Mouse (Mus musculus): Measurements from ENCODE around the gene Eef2kmt. TPM values are rescaled to one million over a fixed set of nuclear protein-coding genes. Genes with fewer than 3 reads are reported as not detected.

The Eef2kmt gene
- polyA plus RNA-seq (2014; fragmentation: Nextera tagmentation; extraction: Ambion mirVana) = 13.0 and 14.5 TPM in 2 replicates

GRCm38 (mm10) chr16:5255779-5256496 lies at the start of gene Eef2kmt:
Gene Eef2kmt, minus strand, starts transcription at chr16:5255983.
- WGBS = 2% methylated on average over 48 of the region's 57 CpGs
- no peaks in the 10 kb centered on the region for H3K9me3 ChIP-seq (ENCODE audit: control insufficient read depth, low read length)
- H3K4me2 ChIP-seq (replicated peaks; ENCODE audit: low read depth, low read length) = peak within 1 kb of the TSS; percentile 71
- ATAC-seq (ENCODE audit: low FRiP score) = peak; percentile 96
- H3K9ac ChIP-seq (ENCODE audit: low read depth, low read length) = peak within 1 kb of the TSS; percentile 61
- 0 out of 2 replicates have a peak, but pooled peaks cover 3% of the 10 kb centered on the region for H3K4me1 ChIP-seq (replicated peaks; ENCODE audit: control insufficient read depth, insufficient read depth, low read length)
- peak; percentile 99 for DNase-seq (ENCODE audit: low spot score)
- H3K36me3 ChIP-seq (ENCODE audit: control insufficient read depth, insufficient read depth, low read length) = no peaks in the 10 kb centered on the region
- H3K27me3 ChIP-seq (ENCODE audit: control insufficient read depth, insufficient read depth, low read length) = no peaks in the 10 kb centered on the region
- H3K27ac ChIP-seq (ENCODE audit: low read depth, low read length) = peak within 1 kb of the TSS; percentile 25; the same call in 1 of the 2 replicates
- peak within 1 kb of the TSS; percentile 51 for H3K4me3 ChIP-seq (ENCODE audit: low read depth, low read length)

GRCm38 (mm10) chr16:5295238-5295637 lies 39.5 kb upstream of the Eef2kmt start:
- WGBS = 83% methylated on average over 5 of the region's 5 CpGs

GRCm38 (mm10) chr16:5285376-5285775 lies 29.6 kb upstream of the Eef2kmt start:
- no peak overlapping the region for H3K9ac ChIP-seq (ENCODE audit: low read depth, low read length)
- ATAC-seq (ENCODE audit: low FRiP score) (no peak), DNase-seq (ENCODE audit: low spot score) (no peak)
- no peaks in the 10 kb centered on the region for H3K9me3 ChIP-seq (ENCODE audit: control insufficient read depth, low read length)
- H3K4me1 ChIP-seq (replicated peaks; ENCODE audit: control insufficient read depth, insufficient read depth, low read length) = no peaks in the 10 kb centered on the region
- no peak overlapping the region for H3K27ac ChIP-seq (ENCODE audit: low read depth, low read length)
- no peaks in the 10 kb centered on the region for H3K27me3 ChIP-seq (ENCODE audit: control insufficient read depth, insufficient read depth, low read length)
- 51% methylated on average over 3 of the region's 3 CpGs for WGBS
- H3K36me3 ChIP-seq (ENCODE audit: control insufficient read depth, insufficient read depth, low read length) = no peaks in the 10 kb centered on the region
- H3K4me3 ChIP-seq (ENCODE audit: low read depth, low read length) = no peak overlapping the region
- no peak overlapping the region for H3K4me2 ChIP-seq (replicated peaks; ENCODE audit: low read depth, low read length)

More at GRCm38 (mm10) chr16:5295238-5295637, 39.5 kb upstream of the Eef2kmt start:
- no peak overlapping the region for H3K4me2 ChIP-seq (replicated peaks; ENCODE audit: low read depth, low read length)
- DNase-seq (ENCODE audit: low spot score) = no peak
- ATAC-seq (ENCODE audit: low FRiP score) = no peak
- no peaks in the 10 kb centered on the region for H3K27me3 ChIP-seq (ENCODE audit: control insufficient read depth, insufficient read depth, low read length)
- H3K4me1 ChIP-seq (replicated peaks; ENCODE audit: control insufficient read depth, insufficient read depth, low read length) = no peaks in the 10 kb centered on the region
- no peaks in the 10 kb centered on the region for H3K36me3 ChIP-seq (ENCODE audit: control insufficient read depth, insufficient read depth, low read length)
- H3K4me3 ChIP-seq (ENCODE audit: low read depth, low read length) = no peak overlapping the region
- no peaks in the 10 kb centered on the region for H3K9me3 ChIP-seq (ENCODE audit: control insufficient read depth, low read length)
- no peak overlapping the region for H3K27ac ChIP-seq (ENCODE audit: low read depth, low read length)
- H3K9ac ChIP-seq (ENCODE audit: low read depth, low read length) = no peak overlapping the region

GRCm38 (mm10) chr16:5282686-5283085 lies 26.9 kb upstream of the Eef2kmt start:
- Histone ChIP-seq H3K27ac (ENCODE audit: low read depth, low read length) (no peak overlapping the region), H3K4me1 (replicated peaks; ENCODE audit: control insufficient read depth, insufficient read depth, low read length) (no peaks in the 10 kb centered on the region), H3K4me2 (replicated peaks; ENCODE audit: low read depth, low read length) (no peak overlapping the region), H3K27me3 (ENCODE audit: control insufficient read depth, insufficient read depth, low read length) (no peaks in the 10 kb centered on the region), H3K36me3 (ENCODE audit: control insufficient read depth, insufficient read depth, low read length) (no peaks in the 10 kb centered on the region), H3K9me3 (ENCODE audit: control insufficient read depth, low read length) (no peaks in the 10 kb centered on the region), H3K9ac (ENCODE audit: low read depth, low read length) (no peak overlapping the region), H3K4me3 (ENCODE audit: low read depth, low read length) (no peak overlapping the region)
- WGBS = 89% methylated on average over 9 of the region's 9 CpGs
- DNase-seq (ENCODE audit: low spot score) (no peak), ATAC-seq (ENCODE audit: low FRiP score) (no peak)

GRCm38 (mm10) chr16:5279571-5280222 lies 23.9 kb upstream of the Eef2kmt start:
- ATAC-seq (ENCODE audit: low FRiP score) (no peak), DNase-seq (ENCODE audit: low spot score) (no peak)
- Histone ChIP-seq H3K4me3 (ENCODE audit: low read depth, low read length) (no peak overlapping the region), H3K9me3 (ENCODE audit: control insufficient read depth, low read length) (no peaks in the 10 kb centered on the region), H3K27me3 (ENCODE audit: control insufficient read depth, insufficient read depth, low read length) (no peaks in the 10 kb centered on the region), H3K36me3 (ENCODE audit: control insufficient read depth, insufficient read depth, low read length) (no peaks in the 10 kb centered on the region), H3K4me1 (replicated peaks; ENCODE audit: control insufficient read depth, insufficient read depth, low read length) (no peaks in the 10 kb centered on the region), H3K27ac (ENCODE audit: low read depth, low read length) (no peak overlapping the region), H3K4me2 (replicated peaks; ENCODE audit: low read depth, low read length) (no peak overlapping the region), H3K9ac (ENCODE audit: low read depth, low read length) (no peak overlapping the region)
- WGBS = 83% methylated on average over 5 of the region's 5 CpGs

- Histone ChIP-seq H3K27ac (ENCODE audit: low read depth, low read length) (no peak overlapping the region), H3K4me2 (replicated peaks; ENCODE audit: low read depth, low read length) (no peak overlapping the region), H3K9me3 (ENCODE audit: control insufficient read depth, low read length) (no peaks in the 10 kb centered on the region), H3K4me3 (ENCODE audit: low read depth, low read length) (no peak overlapping the region), H3K36me3 (ENCODE audit: control insufficient read depth, insufficient read depth, low read length) (no peaks in the 10 kb centered on the region), H3K27me3 (ENCODE audit: control insufficient read depth, insufficient read depth, low read length) (no peaks in the 10 kb centered on the region), H3K4me1 (replicated peaks; ENCODE audit: control insufficient read depth, insufficient read depth, low read length) (no peaks in the 10 kb centered on the region), H3K9ac (ENCODE audit: low read depth, low read length) (no peak overlapping the region)
- ATAC-seq (ENCODE audit: low FRiP score) (no peak), DNase-seq (ENCODE audit: low spot score) (no peak)
- WGBS = 79% methylated on average over 3 of the region's 3 CpGs
These were observed 16.6 kb upstream of the Eef2kmt start for GRCm38 (mm10) chr16:5272371-5272770.

- no peak overlapping the region for H3K4me3 ChIP-seq (ENCODE audit: low read depth, low read length)
- ATAC-seq (ENCODE audit: low FRiP score) (no peak), DNase-seq (ENCODE audit: low spot score) (no peak)
- whole genome bisulfite sequencing = 82% methylated on average over 4 of the region's 4 CpGs
- no peaks in the 10 kb centered on the region for H3K9me3 ChIP-seq (ENCODE audit: control insufficient read depth, low read length)
- no peak overlapping the region for H3K27ac ChIP-seq (ENCODE audit: low read depth, low read length)
- H3K27me3 ChIP-seq (ENCODE audit: control insufficient read depth, insufficient read depth, low read length) = no peaks in the 10 kb centered on the region
- no peaks in the 10 kb centered on the region for H3K36me3 ChIP-seq (ENCODE audit: control insufficient read depth, insufficient read depth, low read length)
- no peaks in the 10 kb centered on the region for H3K4me1 ChIP-seq (replicated peaks; ENCODE audit: control insufficient read depth, insufficient read depth, low read length)
- no peak overlapping the region for H3K4me2 ChIP-seq (replicated peaks; ENCODE audit: low read depth, low read length)
- no peak overlapping the region for H3K9ac ChIP-seq (ENCODE audit: low read depth, low read length)
These were observed 15.7 kb upstream of the Eef2kmt start for GRCm38 (mm10) chr16:5271411-5272035.

GRCm38 (mm10) chr16:5263926-5264325 lies 8.1 kb upstream of the Eef2kmt start:
- Histone ChIP-seq H3K4me2 (replicated peaks; ENCODE audit: low read depth, low read length) (no peak overlapping the region), H3K9me3 (ENCODE audit: control insufficient read depth, low read length) (no peaks in the 10 kb centered on the region), H3K4me3 (ENCODE audit: low read depth, low read length) (no peak overlapping the region), H3K36me3 (ENCODE audit: control insufficient read depth, insufficient read depth, low read length) (no peaks in the 10 kb centered on the region), H3K27me3 (ENCODE audit: control insufficient read depth, insufficient read depth, low read length) (no peaks in the 10 kb centered on the region), H3K4me1 (replicated peaks; ENCODE audit: control insufficient read depth, insufficient read depth, low read length) (no peaks in the 10 kb centered on the region), H3K27ac (ENCODE audit: low read depth, low read length) (no peak overlapping the region), H3K9ac (ENCODE audit: low read depth, low read length) (no peak overlapping the region)
- no peak for DNase-seq (ENCODE audit: low spot score)
- WGBS = 85% methylated on average over 7 of the region's 7 CpGs
- ATAC-seq (ENCODE audit: low FRiP score) = no peak
